In the genomic region with DNA sequence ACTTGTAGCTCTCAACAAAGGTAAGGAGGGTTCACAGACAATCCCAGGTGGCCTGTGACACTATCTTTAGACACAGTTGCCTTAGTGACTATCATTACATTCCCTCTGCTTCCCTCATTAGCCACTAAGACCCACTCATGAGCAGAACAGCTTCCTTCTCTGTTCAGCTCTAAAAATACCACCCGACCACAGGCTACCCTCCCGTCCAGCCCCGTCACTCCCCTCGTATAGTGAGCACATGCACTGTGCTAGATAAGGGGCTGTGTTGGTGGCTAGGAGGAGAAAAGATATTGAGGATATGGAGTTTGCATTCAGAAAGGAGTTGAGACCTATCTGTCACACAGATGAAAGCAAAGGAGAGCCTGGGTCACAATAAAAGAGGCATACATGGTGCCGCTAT, we compare ENCODE assay signal across 22 mouse cellular contexts. TPM values are rescaled to one million over a fixed set of nuclear protein-coding genes. Genes with fewer than 3 reads are reported as not detected.
DNase-seq lines count a peak whose midpoint lies in the region; ATAC-seq and TF ChIP-seq lines count a peak whose summit lies in the region.
"Had no signal": no experiment of that assay in that cellular context is flagged by ENCODE, and none has a peak within 500 bp of the region (broad histone marks: within the 10 kb centered on the region; RNA-seq: fewer than 3 reads in every experiment).

No protein-coding gene starts in this region.

- no peak for TF ChIP-seq CTCF in liver, embryonic 14.5 days (IDR thresholded peaks at IDR 0.05; ENCODE audit: low read depth)

- no peak for DNase-seq in liver, embryonic 14.5 days (ENCODE audit: low read depth in 3 of 3, low spot score in 3 of 3)
- no peak for DNase-seq in embryo, embryonic 10.5 days (ENCODE audit: low spot score)
- no peak for DNase-seq in thymus, postnatal 36 days
- no peak for DNase-seq in urinary bladder, postnatal 25 days (ENCODE audit: low spot score)
- DNase-seq: cerebellum, postnatal 10 days; gastrocnemius, postnatal 10 days; heart, adult 2 months; kidney, adult 18-20 months; layer of hippocampus, adult 9-11 months; lung, adult 18-20 months; right cerebral cortex, postnatal 14 days; spleen, adult 18-20 months had no signal

- H3K27me3 ChIP-seq in erythroblast, embryonic 14.5 days (ENCODE audit: control insufficient read depth): peaks cover 11% of the 10 kb centered on the region
- no peaks in the 10 kb centered on the region for H3K27me3 ChIP-seq in megakaryocyte, embryonic 14.5 days (replicated peaks)
- H3K27me3 ChIP-seq in liver, embryonic 14.5 days (ENCODE audit: control insufficient read depth, insufficient read depth, low read length): no peaks in the 10 kb centered on the region; the same call in 1 of the 2 replicates
- H3K27me3 ChIP-seq: forebrain, embryonic 15.5 days; midbrain, embryonic 15.5 days had no signal

- no peaks in the 10 kb centered on the region for H3K36me3 ChIP-seq in erythroblast, embryonic 14.5 days (ENCODE audit: control insufficient read depth)
- H3K36me3 ChIP-seq in megakaryocyte, embryonic 14.5 days (replicated peaks; ENCODE audit: low read length): peaks cover 11% of the 10 kb centered on the region
- H3K36me3 ChIP-seq in liver, embryonic 14.5 days (replicated peaks; ENCODE audit: control insufficient read depth, insufficient read depth, low read depth): no peaks in the 10 kb centered on the region
- H3K36me3 ChIP-seq: embryonic facial prominence, embryonic 12.5 days; forebrain, embryonic 15.5 days; midbrain, embryonic 15.5 days; neural tube, embryonic 12.5 days had no signal

- peak overlapping the region; percentile 39 for H3K4me3 ChIP-seq in erythroblast, embryonic 14.5 days (replicated peaks)
- peak overlapping the region; percentile 90 for H3K4me3 ChIP-seq in megakaryocyte, embryonic 14.5 days (replicated peaks)
- H3K4me3 ChIP-seq in liver, embryonic 14.5 days (ENCODE audit: insufficient read depth in 1 of 2, low read depth in 2 of 2, low read length in 2 of 2): peak overlapping the region; percentile 7 to 32
- H3K4me3 ChIP-seq: embryonic facial prominence, embryonic 12.5 days; forebrain, embryonic 15.5 days; heart, adult 2 months; midbrain, embryonic 15.5 days; neural tube, embryonic 12.5 days had no signal

- peak overlapping the region; percentile 51 for H3K27ac ChIP-seq in liver, embryonic 14.5 days
- H3K27ac ChIP-seq: embryonic facial prominence, embryonic 12.5 days; forebrain, embryonic 15.5 days; heart, adult 2 months; midbrain, embryonic 15.5 days; neural tube, embryonic 12.5 days had no signal

- peak overlapping the region; percentile 44 for H3K9ac ChIP-seq in liver, embryonic 14.5 days (replicated peaks)
- H3K9ac ChIP-seq: embryonic facial prominence, embryonic 12.5 days; forebrain, embryonic 15.5 days; midbrain, embryonic 15.5 days; neural tube, embryonic 12.5 days had no signal

- ATAC-seq in erythroblast, adult 5-6 weeks (replicated peaks; ENCODE audit: low FRiP score, poor library complexity, severe bottlenecking): no peak
- ATAC-seq in megakaryocyte, adult 5-6 weeks (ENCODE audit: poor library complexity, severe bottlenecking): no peak
- peak; percentile 64 for ATAC-seq in liver, embryonic 14.5 days (ENCODE audit: insufficient read depth)
- ATAC-seq: forebrain, embryonic 15.5 days; midbrain, embryonic 15.5 days had no signal

- H3K9me3 ChIP-seq in erythroblast, embryonic 14.5 days (ENCODE audit: control insufficient read depth, low read length): no peaks in the 10 kb centered on the region
- H3K9me3 ChIP-seq in megakaryocyte, embryonic 14.5 days: no peaks in the 10 kb centered on the region
- H3K9me3 ChIP-seq in liver, embryonic 14.5 days (ENCODE audit: control insufficient read depth, low read length): no peaks in the 10 kb centered on the region
- H3K9me3 ChIP-seq: embryonic facial prominence, embryonic 12.5 days; forebrain, embryonic 15.5 days; midbrain, embryonic 15.5 days; neural tube, embryonic 12.5 days had no signal

- peaks cover 65% of the 10 kb centered on the region for H3K4me1 ChIP-seq in erythroblast, embryonic 14.5 days (ENCODE audit: control insufficient read depth)
- H3K4me1 ChIP-seq in megakaryocyte, embryonic 14.5 days: peaks cover 82% of the 10 kb centered on the region
- H3K4me1 ChIP-seq in liver, embryonic 14.5 days (replicated peaks; ENCODE audit: control insufficient read depth in 2 of 2, insufficient read depth in 2 of 2, low read length in 1 of 2): peaks cover 24 to 38% of the 10 kb centered on the region in 2 experiments
- H3K4me1 ChIP-seq: embryonic facial prominence, embryonic 12.5 days; forebrain, embryonic 15.5 days; midbrain, embryonic 15.5 days; neural tube, embryonic 12.5 days had no signal

- peak overlapping the region; percentile 56 for H3K4me2 ChIP-seq in liver, embryonic 14.5 days (ENCODE audit: low read depth)
- H3K4me2 ChIP-seq: embryonic facial prominence, embryonic 12.5 days; forebrain, embryonic 15.5 days; midbrain, embryonic 15.5 days; neural tube, embryonic 12.5 days had no signal

- TF ChIP-seq EP300 in liver, embryonic 14.5 days (IDR thresholded peaks at IDR 0.05; ENCODE audit: low read depth): peak; percentile 54; the same call in 1 of the 2 replicates

- WGBS in liver, embryonic 14.5 days (ENCODE audit: insufficient replicate concordance): 6% methylated on average over 5 of the region's 5 CpGs

RNA-seq across cellular contexts. Expression of gene Slc24a1, which starts 12.9 kb away (rescaled TPM):
- polyA plus RNA-seq in erythroblast, embryonic 14.5 days (2012): not detected in 2 replicates
- total RNA-seq in erythroblast, adult 5-6 weeks (2015; ENCODE audit: low replicate concordance): not detected in 2 replicates
- total RNA-seq in erythroblast, adult 5-6 weeks (2017; ENCODE audit: low replicate concordance): 0.68 and 0.70 TPM in 2 replicates
- 0.85 TPM in 1 of 2 replicates, not detected in the other for polyA plus RNA-seq in megakaryocyte, embryonic 14.5 days (2012; ENCODE audit: insufficient read depth, low replicate concordance)
- not detected in 2 replicates for total RNA-seq in megakaryocyte, adult 5-6 weeks (2015)
- total RNA-seq in megakaryocyte, adult 5-6 weeks (2017): not detected in 2 replicates
- polyA plus RNA-seq in liver, embryonic 14.5 days (2012; rRNA removed): 0.02 and 0.03 TPM in 2 replicates
- 0.03 TPM in 1 of 2 replicates, not detected in the other for polyA plus RNA-seq in liver, embryonic 14.5 days (2014; fragmentation: Nextera tagmentation; extraction: Ambion mirVana)
- total RNA-seq: adrenal gland, postnatal 36 days; gastrocnemius, postnatal 10 days had no signal
- polyA plus RNA-seq: kidney, embryonic 16.5 days; neural tube, embryonic 12.5 days had no signal

RNA-seq across cellular contexts. Expression of gene Ints14, which starts 22.2 kb away (rescaled TPM):
- polyA plus RNA-seq in erythroblast, embryonic 14.5 days (2012): 3.3 and 3.8 TPM in 2 replicates
- 10.4 and 11.7 TPM in 2 replicates for total RNA-seq in erythroblast, adult 5-6 weeks (2015; ENCODE audit: low replicate concordance)
- total RNA-seq in erythroblast, adult 5-6 weeks (2017; ENCODE audit: low replicate concordance): 7.5 and 7.8 TPM in 2 replicates
- polyA plus RNA-seq in megakaryocyte, embryonic 14.5 days (2012; ENCODE audit: insufficient read depth, low replicate concordance): 37.0 and 41.7 TPM in 2 replicates
- 21.5 and 25.4 TPM in 2 replicates for total RNA-seq in megakaryocyte, adult 5-6 weeks (2015)
- total RNA-seq in megakaryocyte, adult 5-6 weeks (2017): 20.7 and 24.0 TPM in 2 replicates
- 13.7 and 14.8 TPM in 2 replicates for polyA plus RNA-seq in liver, embryonic 14.5 days (2012; rRNA removed)
- polyA plus RNA-seq in liver, embryonic 14.5 days (2014; fragmentation: Nextera tagmentation; extraction: Ambion mirVana): 23.3 and 28.1 TPM in 2 replicates

Comparison
In these comparisons a context has a peak if more than half of its experiments do, and no peak if none do; other contexts are left out.
1. H3K4me3 ChIP-seq: peak in every context shown above with its lines; median percentile 90 in megakaryocyte, embryonic 14.5 days; 39 in erythroblast, embryonic 14.5 days; 20 in liver, embryonic 14.5 days.